Mouse (Mus musculus): ENCODE results near the gene Olfr790.

The Olfr790 gene

GRCm38 (mm10) chr10:129498192-129498591 is at the start of gene Olfr790:
Gene Olfr790, plus strand, starts transcription at chr10:129498492.
- DNase-seq = no peak

- no peak for DNase-seq
Measured at GRCm38 (mm10) chr10:129461562-129461961, 36.7 kb upstream of the Olfr790 start, which contains the start of gene Olfr787. Gene Olfr787, plus strand, starts transcription at chr10:129461862.

GRCm38 (mm10) chr10:129470698-129471097 is 27.6 kb upstream of the Olfr790 start, which contains the start of gene Olfr788:
Gene Olfr788, plus strand, starts transcription at chr10:129470998.
- DNase-seq = no peak

GRCm38 (mm10) chr10:129473256-129473655 is 25.0 kb upstream of the Olfr790 start:
- DNase-seq = no peak

GRCm38 (mm10) chr10:129473723-129474122 is 24.6 kb upstream of the Olfr790 start:
- no peak for DNase-seq

GRCm38 (mm10) chr10:129484452-129484851 is 13.8 kb upstream of the Olfr790 start, which contains the start of gene Olfr789:
Gene Olfr789, plus strand, starts transcription at chr10:129484752.
- DNase-seq = no peak

GRCm38 (mm10) chr10:129490101-129490500 is 8.2 kb upstream of the Olfr790 start:
- DNase-seq = no peak

- no peak for DNase-seq
Measured at GRCm38 (mm10) chr10:129521492-129521891, 23.2 kb downstream of the Olfr790 start, which contains the start of gene Olfr791. Gene Olfr791, plus strand, starts transcription at chr10:129521792.

- DNase-seq = no peak
Measured at GRCm38 (mm10) chr10:129538862-129539261, 40.6 kb downstream of the Olfr790 start, which contains the start of gene Olfr792. Gene Olfr792, plus strand, starts transcription at chr10:129539162.

GRCm38 (mm10) chr10:129549354-129549753 is 51.1 kb downstream of the Olfr790 start:
- no peak for DNase-seq
